Mouse (Mus musculus) embryonic fibroblast, embryonic 13.5 days (primary cell): ENCODE measurements at regions not wholly inside any gene's neighbourhood (a gene's known extent, or its start where the extent isn't known, plus 50 kb on each side); places are given as distances from the start of the nearest gene placed in this dataset.

Experiments used
- H3K27ac ChIP-seq: 2 replicates; pipeline ENCODE4 v1.5.1; 2012; ENCODE audit warnings: low read length, control low read depth, inconsistent platforms; ENCODE audit not compliant: insufficient read depth
- H3K4me1 ChIP-seq: 2 replicates; pipeline ENCODE4 v1.6.1; 2011; ENCODE audit warnings: low read length; ENCODE audit not compliant: control insufficient read depth, insufficient read depth
- H3K4me3 ChIP-seq: 2 replicates; pipeline ENCODE4 v1.5.1; 2011; ENCODE audit warnings: mild to moderate bottlenecking, control low read depth, low read length; ENCODE audit not compliant: insufficient read depth
- CTCF ChIP-seq: IDR thresholded peaks from 2 replicates; pipeline ENCODE4 v1.5.1; 2011; ENCODE audit warnings: mild to moderate bottlenecking, control low read depth, low read length, moderate library complexity, borderline replicate concordance; ENCODE audit not compliant: insufficient read depth
- POLR2A ChIP-seq: IDR thresholded peaks from 2 replicates; pipeline ENCODE4 v1.6.1; 2011; ENCODE audit warnings: low read depth, mild to moderate bottlenecking, control low read depth, low read length, moderate library complexity

DNA sequence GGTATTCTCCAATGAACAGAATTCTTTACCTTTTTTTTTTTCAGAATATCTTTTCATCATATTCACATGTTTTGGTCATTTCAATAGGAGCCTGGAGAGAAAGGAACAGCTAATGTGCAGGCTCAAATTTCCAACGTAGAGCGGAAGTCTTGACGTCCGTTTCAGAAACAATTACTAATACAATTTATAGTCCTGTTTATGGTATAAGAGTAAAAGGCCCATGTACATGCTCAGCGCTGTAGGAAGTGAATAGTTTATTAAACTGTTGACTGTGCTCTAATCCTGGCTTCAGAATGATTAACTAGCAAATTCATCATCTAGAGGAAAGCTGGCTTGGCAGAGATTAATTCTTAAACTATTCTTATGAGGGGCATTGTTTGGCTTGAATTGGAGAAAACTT is 142.1 kb downstream of the Pik3r1 start:
- TF ChIP-seq CTCF: no peak
- TF ChIP-seq POLR2A: no peak
- Histone ChIP-seq H3K4me1 (no peaks in the 10 kb centered on the region; the same call in 1 of the 2 replicates), H3K27ac (no peak overlapping the region), H3K4me3 (no peak overlapping the region)

GRCm38 (mm10) chr13:101624179-101624581 is 143.8 kb downstream of the Pik3r1 start:
- TF ChIP-seq CTCF (no peak), POLR2A (no peak)
- H3K27ac ChIP-seq: no peak overlapping the region

GRCm38 (mm10) chr13:101622649-101623048 is 145.4 kb downstream of the Pik3r1 start:
- Histone ChIP-seq H3K4me1 (no peaks in the 10 kb centered on the region; the same call in 1 of the 2 replicates), H3K27ac (no peak overlapping the region), H3K4me3 (no peak overlapping the region)
- no peak for TF ChIP-seq CTCF
- no peak for TF ChIP-seq POLR2A

More at GRCm38 (mm10) chr13:101624179-101624581, 143.8 kb downstream of the Pik3r1 start:
- Histone ChIP-seq H3K4me1 (no peaks in the 10 kb centered on the region; the same call in 1 of the 2 replicates), H3K4me3 (no peak overlapping the region)

GRCm38 (mm10) chr13:101620660-101621059 is 147.4 kb downstream of the Pik3r1 start:
- TF ChIP-seq CTCF: no peak
- TF ChIP-seq POLR2A: no peak
- no peaks in the 10 kb centered on the region; the same call in 1 of the 2 replicates for H3K4me1 ChIP-seq
- no peak overlapping the region for H3K27ac ChIP-seq
- no peak overlapping the region for H3K4me3 ChIP-seq

- no peak overlapping the region for H3K4me3 ChIP-seq
- H3K27ac ChIP-seq: no peak overlapping the region
- no peaks in the 10 kb centered on the region for H3K4me1 ChIP-seq
- TF ChIP-seq POLR2A (no peak), CTCF (no peak)
These were observed 148.9 kb downstream of the Pik3r1 start for GRCm38 (mm10) chr13:101619154-101619553.

GRCm38 (mm10) chr13:101612786-101613185 is 155.2 kb downstream of the Pik3r1 start:
- Histone ChIP-seq H3K4me3 (no peak overlapping the region), H3K4me1 (no peaks in the 10 kb centered on the region), H3K27ac (no peak overlapping the region)
- TF ChIP-seq CTCF (no peak), POLR2A (no peak)

- TF ChIP-seq CTCF: no peak
- no peaks in the 10 kb centered on the region for H3K4me1 ChIP-seq
- H3K27ac ChIP-seq: no peak overlapping the region
- no peak overlapping the region for H3K4me3 ChIP-seq
These were observed 156.3 kb downstream of the Pik3r1 start for GRCm38 (mm10) chr13:101611725-101612124.

DNA sequence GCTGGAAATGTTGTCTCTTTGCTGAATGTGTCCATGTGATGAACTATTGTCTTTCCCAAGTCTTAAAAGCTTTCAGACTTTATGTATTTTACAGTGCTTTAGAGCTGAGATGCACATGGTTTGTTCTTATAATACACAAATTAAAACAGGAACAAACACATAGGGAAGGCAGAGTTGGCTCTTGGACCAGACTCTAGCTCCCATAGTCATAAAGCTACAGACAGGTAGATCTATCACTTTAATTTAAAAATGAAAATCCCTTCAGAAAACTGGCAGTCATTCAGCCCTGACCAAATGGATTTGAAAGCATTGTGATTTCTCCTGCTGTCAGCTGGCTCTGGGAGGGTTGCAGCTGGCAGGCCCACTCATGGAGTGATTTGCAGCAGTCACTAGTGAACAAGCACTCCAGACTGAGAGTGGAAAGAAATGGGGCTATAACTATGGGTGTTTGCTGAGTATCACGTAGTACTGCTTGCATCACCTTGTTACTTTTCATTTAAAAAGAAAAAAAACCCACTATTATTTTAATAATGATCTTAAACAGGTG is 161.8 kb downstream of the Pik3r1 start:
- H3K4me3 ChIP-seq: no peak overlapping the region
- TF ChIP-seq POLR2A: no peak
- no peak for TF ChIP-seq CTCF
- H3K27ac ChIP-seq: no peak overlapping the region
- H3K4me1 ChIP-seq: no peaks in the 10 kb centered on the region

DNA sequence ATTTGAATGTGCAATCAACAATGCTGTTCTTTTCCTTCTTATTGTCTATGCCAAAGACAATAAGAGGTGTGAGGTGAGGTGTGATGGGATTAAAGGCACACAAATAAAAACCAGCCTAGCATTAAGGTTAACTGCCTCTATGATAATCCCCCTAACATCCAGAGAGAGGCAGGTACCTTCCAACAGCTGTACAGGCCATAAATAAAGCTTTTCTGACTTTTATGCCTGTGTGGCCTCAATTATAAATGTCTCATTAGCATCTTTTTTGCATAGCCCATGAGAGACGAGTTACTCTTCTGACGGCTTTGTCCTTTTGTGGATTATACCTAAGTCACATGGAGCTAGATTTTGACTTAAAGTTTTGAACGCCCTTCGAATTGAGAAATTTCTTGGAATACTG is 162.3 kb downstream of the Pik3r1 start:
- no peaks in the 10 kb centered on the region for H3K4me1 ChIP-seq
- H3K4me3 ChIP-seq: no peak overlapping the region
- no peak overlapping the region for H3K27ac ChIP-seq
- TF ChIP-seq CTCF: no peak

- TF ChIP-seq CTCF (no peak), POLR2A (no peak)
- Histone ChIP-seq H3K4me3 (no peak overlapping the region), H3K4me1 (no peaks in the 10 kb centered on the region), H3K27ac (no peak overlapping the region)
These were observed 163.0 kb downstream of the Pik3r1 start for GRCm38 (mm10) chr13:101605051-101605450.

- H3K4me1 ChIP-seq: no peaks in the 10 kb centered on the region
- TF ChIP-seq CTCF (no peak), POLR2A (no peak)
- no peak overlapping the region for H3K4me3 ChIP-seq
- H3K27ac ChIP-seq: no peak overlapping the region
These were observed 169.9 kb downstream of the Pik3r1 start for GRCm38 (mm10) chr13:101598126-101598485.
